Mouse (Mus musculus): ENCODE results near the gene 1110059E24Rik.

The 1110059E24Rik gene

GRCm38 (mm10) chr19:21577443-21577842 is 75.3 kb downstream of the 1110059E24Rik start:
- DNase-seq (ENCODE audit: low spot score in 2 of 2) = no peak

DNA sequence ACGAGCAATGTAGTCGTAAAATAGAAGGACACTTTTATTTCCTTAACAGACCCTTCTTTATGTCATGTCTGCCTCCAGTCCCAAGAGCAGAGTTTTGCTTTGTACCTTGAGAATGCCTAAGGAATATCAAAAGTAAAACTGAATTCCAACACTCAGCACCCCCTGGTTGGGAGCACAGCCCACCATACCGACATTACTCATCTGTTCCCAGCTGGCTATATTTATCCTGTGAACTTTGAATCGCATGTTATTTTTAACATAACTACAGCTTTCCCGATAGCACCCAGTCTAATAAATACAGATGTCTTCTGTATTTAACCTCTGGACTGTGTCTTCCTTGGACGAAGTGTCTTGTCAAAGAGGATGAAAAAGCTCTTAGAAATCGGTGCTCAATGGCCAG is 80.8 kb downstream of the 1110059E24Rik start:
- no peak for DNase-seq (ENCODE audit: low spot score in 2 of 2)

- DNase-seq (ENCODE audit: low spot score in 2 of 2) = peak; percentile 78 to 85
Observed at GRCm38 (mm10) chr19:21571223-21571980, 81.4 kb downstream of the 1110059E24Rik start.

DNA sequence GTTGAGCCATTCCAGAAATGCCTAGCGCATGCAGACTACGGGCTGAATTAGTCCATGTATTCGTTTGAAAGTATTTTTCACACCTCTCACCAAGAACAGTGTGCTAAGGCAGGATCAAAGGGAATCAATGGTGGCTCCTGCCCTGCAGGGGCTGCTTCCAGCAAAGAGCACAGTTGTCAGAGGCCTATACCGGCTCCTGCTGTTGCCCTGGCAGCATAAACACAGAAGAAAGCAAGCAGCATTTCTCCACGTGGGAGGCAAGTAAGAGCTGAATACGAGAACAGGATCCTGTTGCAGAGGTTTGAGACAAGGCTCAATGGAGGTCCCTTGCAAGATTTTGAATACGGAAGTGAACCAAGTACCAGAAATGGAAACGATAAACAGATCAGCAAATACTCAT is 82.0 kb downstream of the 1110059E24Rik start:
- DNase-seq (ENCODE audit: low spot score in 2 of 2) = no peak

DNA sequence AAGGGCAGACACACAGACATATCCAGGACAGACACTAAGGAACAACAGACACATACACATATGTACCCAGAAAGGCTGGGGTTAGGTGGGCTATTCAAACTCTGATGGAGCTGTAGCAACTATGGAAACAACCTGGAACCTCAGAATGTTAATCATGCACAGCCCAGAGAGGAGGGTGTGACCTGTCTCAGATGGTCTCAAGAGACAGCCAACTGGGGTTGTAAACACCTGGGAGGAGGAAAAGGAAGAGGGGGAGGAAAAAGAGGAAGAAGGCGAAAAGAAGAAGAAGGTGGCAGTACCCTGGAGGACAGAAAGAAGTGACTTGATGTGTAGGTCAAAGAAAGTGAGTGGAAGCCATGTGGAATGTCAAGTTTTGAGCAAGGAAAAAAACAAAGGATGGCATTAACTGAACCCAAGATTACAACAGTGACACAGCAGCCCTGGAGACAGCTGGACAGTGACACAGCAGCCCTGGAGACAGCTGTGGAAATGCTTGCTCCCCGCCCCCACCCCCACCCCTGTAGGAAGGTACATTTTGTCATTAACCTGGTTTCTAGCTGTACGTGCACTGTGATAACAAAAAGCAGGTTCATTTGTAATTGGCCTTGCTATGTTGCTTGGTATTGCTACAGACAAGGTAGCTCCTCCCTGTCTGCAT is 84.1 kb downstream of the 1110059E24Rik start:
- DNase-seq (ENCODE audit: low spot score in 2 of 2) = peak in 1 of 2 experiments; percentile 19

- no peak for DNase-seq (ENCODE audit: low spot score in 2 of 2)
Observed at GRCm38 (mm10) chr19:21567933-21568332, 84.8 kb downstream of the 1110059E24Rik start.

GRCm38 (mm10) chr19:21566484-21566883 is 86.3 kb downstream of the 1110059E24Rik start:
- DNase-seq (ENCODE audit: low spot score in 2 of 2) = no peak

GRCm38 (mm10) chr19:21564461-21564797 is 88.3 kb downstream of the 1110059E24Rik start:
- no peak for DNase-seq (ENCODE audit: low spot score in 2 of 2)

DNA sequence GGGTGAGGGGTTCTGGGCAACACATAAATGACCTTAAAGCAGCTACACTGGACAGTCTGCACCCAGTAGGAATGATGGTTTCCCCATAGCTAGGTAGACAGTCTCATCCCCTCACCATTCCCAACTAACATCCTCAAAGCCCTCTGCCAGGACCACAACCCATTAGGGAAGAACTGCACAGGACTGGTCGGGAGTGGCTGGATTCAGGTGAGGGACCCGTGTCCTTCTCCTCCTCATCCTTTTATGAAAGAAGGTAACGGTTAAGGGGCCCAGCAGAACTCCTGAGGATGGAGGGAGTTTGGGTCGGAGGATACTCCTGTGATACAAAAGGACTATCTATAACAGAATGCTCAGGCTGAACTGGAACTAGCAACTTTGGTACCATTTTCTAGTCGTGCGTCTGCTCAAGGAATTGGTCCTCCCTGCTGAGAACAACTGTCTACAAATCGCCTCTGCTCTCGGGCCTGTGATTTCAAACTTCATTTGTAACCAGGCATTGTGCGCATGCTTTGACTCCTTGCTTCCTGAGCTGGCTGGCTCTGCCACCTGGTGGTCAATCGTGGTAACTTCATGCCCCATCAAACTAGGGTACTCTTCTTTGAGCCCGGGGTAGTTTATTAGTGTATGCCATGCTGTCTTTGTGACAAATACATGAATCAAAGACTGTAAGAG is 88.9 kb downstream of the 1110059E24Rik start:
- DNase-seq (ENCODE audit: low spot score in 2 of 2) = peak; percentile 57 to 75

DNA sequence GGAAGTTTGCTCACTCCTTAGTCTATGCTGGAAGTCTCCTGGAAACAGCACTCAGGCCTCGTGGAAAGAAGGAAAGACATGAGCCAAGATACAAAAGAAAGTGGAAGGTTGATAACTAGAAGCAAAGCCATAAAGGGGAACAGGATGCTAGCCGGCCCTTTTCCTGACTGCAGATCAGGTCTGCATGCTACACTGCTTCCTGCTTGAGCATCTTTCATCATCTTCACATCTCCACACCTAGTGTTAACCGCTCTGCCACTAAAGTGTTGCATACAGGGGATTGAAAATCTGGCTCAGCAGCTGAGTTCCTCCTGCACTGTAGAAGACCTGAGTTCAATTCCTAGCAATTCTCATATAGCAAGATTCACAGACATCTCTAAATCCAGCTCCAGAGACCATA is 89.8 kb downstream of the 1110059E24Rik start:
- no peak for DNase-seq (ENCODE audit: low spot score in 2 of 2)

DNA sequence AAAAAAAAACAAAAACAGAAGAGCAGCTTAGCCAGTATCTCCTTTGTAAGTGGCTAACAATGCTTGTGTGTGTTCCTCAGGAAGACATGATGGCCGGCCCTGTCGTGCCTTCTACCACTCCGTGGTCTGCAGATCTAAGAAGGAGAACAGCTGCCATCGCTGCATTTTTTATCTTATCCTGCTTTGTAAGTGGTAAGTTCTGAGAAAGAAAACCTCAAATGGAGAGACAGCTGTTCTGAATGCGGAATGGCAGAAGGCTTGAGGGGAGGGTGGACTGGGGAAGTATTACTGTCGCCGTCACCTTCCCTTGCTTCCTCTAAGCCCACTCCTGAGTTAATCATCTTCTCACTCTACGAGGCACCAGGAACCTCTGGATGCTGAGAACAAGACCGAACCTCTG is 100.0 kb downstream of the 1110059E24Rik start:
- no peak for DNase-seq (ENCODE audit: low spot score in 2 of 2)

DNA sequence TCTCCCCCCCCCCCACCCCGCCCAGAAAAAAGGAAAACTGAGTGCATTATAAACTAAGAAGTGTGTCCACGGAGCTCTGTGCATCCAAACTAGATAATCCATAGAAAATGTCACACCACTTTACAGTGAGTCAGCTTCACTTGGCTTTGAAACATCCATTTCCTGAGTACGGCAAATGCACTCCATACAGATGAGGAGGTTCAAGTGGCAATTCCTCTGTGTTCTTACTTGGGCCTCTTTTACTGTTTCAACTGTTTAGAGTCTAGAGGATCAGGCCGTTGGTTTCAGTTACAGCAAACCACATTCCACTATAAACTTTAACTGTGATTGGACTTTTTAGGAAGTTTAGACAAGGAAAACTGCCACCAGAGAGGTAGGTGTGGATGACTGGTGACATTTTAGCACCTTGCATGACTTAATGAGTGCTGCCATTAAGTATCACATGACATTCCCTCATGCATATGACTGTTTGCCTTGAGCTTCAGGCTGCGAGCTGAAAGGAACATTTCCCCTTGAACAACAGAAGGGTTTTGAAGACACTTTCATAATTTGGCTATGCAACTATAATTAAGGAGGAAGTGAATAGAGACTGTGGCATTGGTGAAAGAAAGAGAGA is 100.7 kb downstream of the 1110059E24Rik start:
- no peak for DNase-seq (ENCODE audit: low spot score in 2 of 2)

- no peak for DNase-seq (ENCODE audit: low spot score in 2 of 2)
Observed at GRCm38 (mm10) chr19:21549713-21550112, 103.1 kb downstream of the 1110059E24Rik start.

- no peak for DNase-seq (ENCODE audit: low spot score in 2 of 2)
Observed at GRCm38 (mm10) chr19:21548947-21549346, 103.8 kb downstream of the 1110059E24Rik start.

DNA sequence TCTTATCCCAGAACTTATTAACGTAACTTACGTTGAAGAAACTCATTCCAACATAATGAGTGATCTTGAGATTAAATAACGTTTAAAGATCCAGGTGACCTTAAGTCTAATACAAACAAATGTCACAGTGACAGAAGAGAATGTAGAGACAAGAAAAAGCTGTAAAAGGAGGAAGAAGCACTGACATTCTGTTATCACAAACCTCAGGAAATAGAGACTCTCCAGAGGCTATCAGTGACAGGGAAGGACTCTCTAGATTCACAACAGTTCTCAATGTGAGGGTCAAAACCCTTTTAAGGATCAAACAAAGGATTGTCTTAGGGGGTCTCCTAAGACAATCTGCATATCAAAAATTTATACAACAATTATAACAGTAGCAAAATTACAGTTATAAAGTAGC is 115.7 kb downstream of the 1110059E24Rik start:
- no peak for DNase-seq (ENCODE audit: low spot score in 2 of 2)
